Comparison of ENCODE assay signal across 7 mouse cellular contexts in the genomic region with DNA sequence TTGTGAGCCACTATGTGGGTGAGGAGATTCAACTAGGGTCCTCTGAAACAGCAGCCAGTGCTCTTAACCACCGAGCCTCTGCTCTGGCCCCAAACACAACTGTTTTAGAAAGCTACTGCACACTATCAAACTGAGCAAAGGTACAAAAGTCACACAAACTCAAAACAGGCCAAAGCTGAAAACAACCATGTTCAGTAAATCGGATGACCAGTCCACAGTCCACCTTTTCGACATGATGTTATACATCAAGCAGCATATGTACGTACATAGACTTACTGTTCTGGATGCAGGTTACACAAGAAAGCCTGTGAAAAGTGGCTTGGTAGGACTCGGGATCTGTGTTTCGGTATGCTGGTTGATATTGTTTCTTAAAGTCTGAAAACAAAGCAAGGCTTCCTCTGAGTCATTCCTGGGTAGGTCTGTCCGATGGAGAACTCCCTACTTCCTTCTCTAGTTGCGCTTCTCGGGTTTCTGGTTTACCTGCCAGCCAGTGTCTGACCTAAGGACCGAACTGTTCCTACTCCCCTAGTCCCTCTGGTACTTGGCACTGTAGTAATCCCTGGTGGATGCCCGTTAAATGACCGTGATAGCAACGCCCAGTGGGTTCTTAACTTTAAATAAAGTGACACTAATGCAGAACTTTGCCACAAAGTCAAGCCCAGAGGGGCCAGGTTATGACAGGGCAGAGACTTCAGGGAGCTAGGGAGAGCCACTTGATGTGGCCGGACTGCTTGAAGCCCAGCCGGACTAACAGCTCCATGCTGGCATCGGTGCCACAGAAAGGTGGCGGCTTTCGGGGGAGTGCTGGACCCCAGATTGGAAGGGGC. TPM values are rescaled to one million over a fixed set of nuclear protein-coding genes. Genes with fewer than 3 reads are reported as not detected.
A peak's percentile ranks its signal among the peaks of the same experiment; 100 is the strongest.
DNase-seq lines count a peak whose midpoint lies in the region; ATAC-seq lines count a peak whose summit lies in the region.

No protein-coding gene starts in this region.

- no peaks in the 10 kb centered on the region; the same call in 1 of the 2 replicates for H3K4me1 ChIP-seq in neural tube, embryonic 11.5 days (ENCODE audit: control insufficient read depth, insufficient read depth, low read length)
- peaks cover 7% of the 10 kb centered on the region; the same call in 1 of the 2 replicates for H3K4me1 ChIP-seq in embryonic facial prominence, embryonic 14.5 days (ENCODE audit: control insufficient read depth, insufficient read depth, low read length)
- peaks cover 8% of the 10 kb centered on the region for H3K4me1 ChIP-seq in midbrain, embryonic 16.5 days (ENCODE audit: control insufficient read depth, insufficient read depth, low read length)

- H3K36me3 ChIP-seq in neural tube, embryonic 11.5 days (ENCODE audit: control insufficient read depth, insufficient read depth, low read length), result no peaks in the 10 kb centered on the region
- H3K36me3 ChIP-seq in embryonic facial prominence, embryonic 14.5 days (ENCODE audit: control insufficient read depth, insufficient read depth, low read length), result peaks cover under 1% of the 10 kb centered on the region; the same call in 1 of the 2 replicates
- H3K36me3 ChIP-seq in midbrain, embryonic 16.5 days (ENCODE audit: control insufficient read depth, insufficient read depth, low read length), result no peaks in the 10 kb centered on the region

- peak overlapping the region; percentile 66 for H3K4me2 ChIP-seq in neural tube, embryonic 11.5 days (ENCODE audit: low read depth)
- H3K4me2 ChIP-seq in embryonic facial prominence, embryonic 14.5 days (ENCODE audit: low read depth, low read length), result peak overlapping the region; percentile 87
- peak overlapping the region; percentile 87 for H3K4me2 ChIP-seq in midbrain, embryonic 16.5 days (ENCODE audit: low read length)

- no peaks in the 10 kb centered on the region for H3K9me3 ChIP-seq in neural tube, embryonic 11.5 days (ENCODE audit: control insufficient read depth, low read length)
- H3K9me3 ChIP-seq in embryonic facial prominence, embryonic 14.5 days (ENCODE audit: control insufficient read depth, low read length), result no peaks in the 10 kb centered on the region
- H3K9me3 ChIP-seq in midbrain, embryonic 16.5 days (replicated peaks; ENCODE audit: control insufficient read depth, low read length, poor library complexity, severe bottlenecking), result no peaks in the 10 kb centered on the region

- H3K4me3 ChIP-seq in neural tube, embryonic 11.5 days (ENCODE audit: low read depth, low read length), result peak overlapping the region; percentile 63
- H3K4me3 ChIP-seq in embryonic facial prominence, embryonic 14.5 days (ENCODE audit: low read depth, low read length), result peak overlapping the region; percentile 68
- H3K4me3 ChIP-seq in midbrain, embryonic 16.5 days (ENCODE audit: low read depth, low read length), result peak overlapping the region; percentile 58

- 28% methylated on average over 18 of the region's 18 CpGs for WGBS in neural tube, embryonic 11.5 days
- WGBS in embryonic facial prominence, embryonic 14.5 days, result 27% methylated on average over 18 of the region's 18 CpGs
- WGBS in midbrain, embryonic 16.5 days, result 26% methylated on average over 18 of the region's 18 CpGs

- no peak overlapping the region; the same call in 1 of the 2 replicates for H3K27ac ChIP-seq in neural tube, embryonic 11.5 days (ENCODE audit: low read depth, low read length)
- H3K27ac ChIP-seq in embryonic facial prominence, embryonic 14.5 days (replicated peaks; ENCODE audit: low read depth, low read length), result peak overlapping the region; percentile 52
- H3K27ac ChIP-seq in midbrain, embryonic 16.5 days (ENCODE audit: low read length), result peak overlapping the region; percentile 56; the same call in 1 of the 2 replicates

- no peak for DNase-seq in neural tube, embryonic 11.5 days (ENCODE audit: low spot score)
- no peak for DNase-seq in neural tube, embryonic 10.5 days (ENCODE audit: extremely low spot score, low spot score)
- peak; percentile 14 for DNase-seq in embryonic facial prominence, embryonic 14.5 days (ENCODE audit: low spot score)
- no peak for DNase-seq in thymus, postnatal 0 days (ENCODE audit: low spot score)
- DNase-seq in MN1 (ENCODE audit: low spot score), result no peak

- no peaks in the 10 kb centered on the region for H3K27me3 ChIP-seq in neural tube, embryonic 11.5 days (ENCODE audit: control insufficient read depth, insufficient read depth, low read length)
- H3K27me3 ChIP-seq in embryonic facial prominence, embryonic 14.5 days (replicated peaks; ENCODE audit: control insufficient read depth, insufficient read depth, low read length), result no peaks in the 10 kb centered on the region
- no peaks in the 10 kb centered on the region for H3K27me3 ChIP-seq in midbrain, embryonic 16.5 days (ENCODE audit: control insufficient read depth, insufficient read depth, low read depth, low read length)

- H3K9ac ChIP-seq in neural tube, embryonic 11.5 days (ENCODE audit: low read length), result peak overlapping the region; percentile 84
- H3K9ac ChIP-seq in embryonic facial prominence, embryonic 14.5 days (ENCODE audit: low read depth, low read length), result peak overlapping the region; percentile 77
- peak overlapping the region; percentile 76 for H3K9ac ChIP-seq in midbrain, embryonic 16.5 days (ENCODE audit: low read depth, low read length)

- peak; percentile 20 for ATAC-seq in neural tube, embryonic 11.5 days (ENCODE audit: insufficient read depth, low FRiP score, low TSS enrichment)
- peak; percentile 30 for ATAC-seq in embryonic facial prominence, embryonic 14.5 days (ENCODE audit: low read depth)
- peak; percentile 19 for ATAC-seq in inflammation-experienced regulatory T-cells, adult 6 months
- peak; percentile 74 for ATAC-seq in midbrain, embryonic 16.5 days

RNA-seq across cellular contexts. Expression of a gene that starts 0.8 kb away (rescaled TPM):
- 102 and 105 TPM in 2 replicates for polyA plus RNA-seq in neural tube, embryonic 11.5 days (2014; fragmentation: Nextera tagmentation; extraction: Ambion mirVana)
- 161 and 167 TPM in 2 replicates for polyA plus RNA-seq in embryonic facial prominence, embryonic 14.5 days (2014; fragmentation: Nextera tagmentation; extraction: Ambion mirVana)
- 100 to 1,000 TPM in 1 of 3 experiments, 10 to 100 TPM in 2; 87.5 to 100 (median 90.5) TPM for polyA plus RNA-seq in inflammation-experienced regulatory T-cells, adult 6 months (2017; shearing (Covaris generic))
- polyA plus RNA-seq in midbrain, embryonic 16.5 days (2015; fragmentation: Nextera tagmentation; extraction: Ambion mirVana), result 65.8 and 68.2 TPM in 2 replicates
- polyA plus RNA-seq in thymus, postnatal 0 days (2015; fragmentation: Nextera tagmentation; extraction: Ambion mirVana), result 93.5 and 101 TPM in 2 replicates

RNA-seq across cellular contexts. Expression of a gene that starts 0.9 kb away (rescaled TPM):
- 15.1 and 16.6 TPM in 2 replicates for polyA plus RNA-seq in neural tube, embryonic 11.5 days (2014; fragmentation: Nextera tagmentation; extraction: Ambion mirVana)
- polyA plus RNA-seq in embryonic facial prominence, embryonic 14.5 days (2014; fragmentation: Nextera tagmentation; extraction: Ambion mirVana), result 10.0 and 10.8 TPM in 2 replicates
- 1 to 10 TPM; 3.8 to 4.5 (median 4.5) TPM for polyA plus RNA-seq in inflammation-experienced regulatory T-cells, adult 6 months (2017; shearing (Covaris generic))
- polyA plus RNA-seq in midbrain, embryonic 16.5 days (2015; fragmentation: Nextera tagmentation; extraction: Ambion mirVana), result 4.3 and 4.6 TPM in 2 replicates
- polyA plus RNA-seq in thymus, postnatal 0 days (2015; fragmentation: Nextera tagmentation; extraction: Ambion mirVana), result 2.9 and 3.1 TPM in 2 replicates

RNA-seq across cellular contexts. Expression of a gene that starts 11.7 kb away (rescaled TPM):
- 34.7 and 35.6 TPM in 2 replicates for polyA plus RNA-seq in neural tube, embryonic 11.5 days (2014; fragmentation: Nextera tagmentation; extraction: Ambion mirVana)
- 27.2 and 30.0 TPM in 2 replicates for polyA plus RNA-seq in embryonic facial prominence, embryonic 14.5 days (2014; fragmentation: Nextera tagmentation; extraction: Ambion mirVana)
- polyA plus RNA-seq in inflammation-experienced regulatory T-cells, adult 6 months (2017; shearing (Covaris generic)), result 10 to 100 TPM; 22.1 to 33.3 (median 27.3) TPM
- polyA plus RNA-seq in midbrain, embryonic 16.5 days (2015; fragmentation: Nextera tagmentation; extraction: Ambion mirVana), result 49.8 and 51.2 TPM in 2 replicates
- 28.7 and 35.7 TPM in 2 replicates for polyA plus RNA-seq in thymus, postnatal 0 days (2015; fragmentation: Nextera tagmentation; extraction: Ambion mirVana)

RNA-seq across cellular contexts. Expression of a gene that starts 23.3 kb away (rescaled TPM):
- polyA plus RNA-seq in neural tube, embryonic 11.5 days (2014; fragmentation: Nextera tagmentation; extraction: Ambion mirVana), result 88.7 and 92.0 TPM in 2 replicates
- 59.3 and 68.7 TPM in 2 replicates for polyA plus RNA-seq in embryonic facial prominence, embryonic 14.5 days (2014; fragmentation: Nextera tagmentation; extraction: Ambion mirVana)
- 10 to 100 TPM; 83.4 to 94.5 (median 92.4) TPM for polyA plus RNA-seq in inflammation-experienced regulatory T-cells, adult 6 months (2017; shearing (Covaris generic))
- polyA plus RNA-seq in midbrain, embryonic 16.5 days (2015; fragmentation: Nextera tagmentation; extraction: Ambion mirVana), result 73.4 and 79.2 TPM in 2 replicates
- 64.3 and 69.3 TPM in 2 replicates for polyA plus RNA-seq in thymus, postnatal 0 days (2015; fragmentation: Nextera tagmentation; extraction: Ambion mirVana)

Comparison
In these comparisons a context has a peak if more than half of its experiments do, and no peak if none do; other contexts are left out.
1. ATAC-seq: peak in every context shown above with its lines; median percentile 74 in midbrain, embryonic 16.5 days; 30 in embryonic facial prominence, embryonic 14.5 days; 20 in neural tube, embryonic 11.5 days; 19 in inflammation-experienced regulatory T-cells, adult 6 months.